Mouse (Mus musculus) erythroblast, embryonic 14.5 days (primary cell): ENCODE data around the gene Gm20538.

Experiments used
- GATA1 ChIP-seq: IDR thresholded peaks from 2 replicates; pipeline ENCODE4 v1.6.1; 2012; ENCODE audit warnings: low read length, inconsistent platforms, mixed read lengths
- TAL1 ChIP-seq: IDR thresholded peaks from 3 replicates; pipeline ENCODE4 v1.6.1; 2012; ENCODE audit warnings: low read length, inconsistent platforms, mixed read lengths

- TF ChIP-seq GATA1 (no peak), TAL1 (no peak)
Measured at GRCm38 (mm10) chr19:44501925-44502324, 50.7 kb downstream of the Gm20538 start.
